Mouse (Mus musculus) midbrain, embryonic 15.5 days (tissue): ENCODE results near the gene Smyd3. TPM values are rescaled to one million over a fixed set of nuclear protein-coding genes. Genes with fewer than 3 reads are reported as not detected.

Experiments used
- ATAC-seq: fragments of 200-750 bp; cut with Nextera tagmentation; replicated peaks from 2 replicates; pipeline ENCODE4 v1.8.0; 2017; ENCODE audit warnings: moderate TSS enrichment
- H3K27ac ChIP-seq: fragments of 300-500 bp; sonication (generic); 2 replicates; pipeline ENCODE4 v1.5.1; 2015; ENCODE audit warnings: mild to moderate bottlenecking, inconsistent platforms
- H3K27me3 ChIP-seq: fragments of 300-500 bp; sonication (generic); replicated peaks from 2 replicates; pipeline ENCODE4 v1.6.1; 2015; ENCODE audit warnings: inconsistent platforms
- H3K36me3 ChIP-seq: fragments of 300-500 bp; sonication (generic); replicated peaks from 2 replicates; pipeline ENCODE4 v1.6.1; 2015; ENCODE audit warnings: inconsistent platforms
- H3K4me1 ChIP-seq: fragments of 300-500 bp; sonication (generic); 2 replicates; pipeline ENCODE4 v1.6.1; 2015; ENCODE audit warnings: inconsistent platforms
- H3K4me2 ChIP-seq: fragments of 300-500 bp; sonication (generic); 2 replicates; pipeline ENCODE4 v1.6.1; 2015; ENCODE audit warnings: inconsistent platforms, mild to moderate bottlenecking, moderate library complexity
- H3K4me3 ChIP-seq: fragments of 300-500 bp; sonication (generic); 2 replicates; pipeline ENCODE4 v1.5.1; 2015; ENCODE audit warnings: mild to moderate bottlenecking, inconsistent platforms
- H3K9ac ChIP-seq: fragments of 300-500 bp; sonication (generic); 2 replicates; pipeline ENCODE4 v1.6.1; 2015; ENCODE audit warnings: mild to moderate bottlenecking, inconsistent platforms
- H3K9me3 ChIP-seq: fragments of 300-500 bp; sonication (generic); 2 replicates; pipeline ENCODE4 v1.6.1; 2016; ENCODE audit warnings: inconsistent platforms
- WGBS: fragments of 180-500 bp; shearing (Covaris S2); methylation state at CpG from one replicate; pipeline ENCODE4 v1.1.7; 2015; ENCODE audit warnings: mixed read lengths; 5-methylcytosine and 5-hydroxymethylcytosine counted together
- polyA plus RNA-seq: library from polyadenylated mRNA; unstranded; fragments of >200 nt; fragmentation: Nextera tagmentation; extraction: Ambion mirVana; gene quantifications from 2 replicates; pipeline ENCODE4 v1.2.1, GENCODE M21; 2015

The Smyd3 gene
- polyA plus RNA-seq, 1 experiment from 2014 or later, result 24.8 TPM

- Histone ChIP-seq H3K27me3 (no peaks in the 10 kb centered on the region), H3K4me3 (no peak overlapping the region), H3K4me2 (no peak overlapping the region), H3K4me1 (peaks cover 12% of the 10 kb centered on the region; the same call in 1 of the 2 replicates), H3K9ac (no peak overlapping the region), H3K9me3 (no peaks in the 10 kb centered on the region), H3K36me3 (no peaks in the 10 kb centered on the region), H3K27ac (peak overlapping the region; percentile 23; the same call in 1 of the 2 replicates)
- WGBS, result 66% methylated on average over 4 of the region's 4 CpGs
- ATAC-seq, result no peak
These were observed 528.4 kb downstream of the Smyd3 start for GRCm38 (mm10) chr1:178989485-178989884.

- Histone ChIP-seq H3K9ac (no peak overlapping the region), H3K27me3 (no peaks in the 10 kb centered on the region), H3K9me3 (no peaks in the 10 kb centered on the region), H3K36me3 (no peaks in the 10 kb centered on the region), H3K4me1 (peaks cover 12% of the 10 kb centered on the region; the same call in 1 of the 2 replicates), H3K27ac (no peak overlapping the region), H3K4me3 (no peak overlapping the region), H3K4me2 (no peak overlapping the region)
- no peak for ATAC-seq
- WGBS, result 76% methylated on average over 1 of the region's 1 CpGs
These were observed 529.7 kb downstream of the Smyd3 start for GRCm38 (mm10) chr1:178988176-178988575.

- H3K36me3 ChIP-seq, result no peaks in the 10 kb centered on the region
- no peak for ATAC-seq
- no peaks in the 10 kb centered on the region for H3K4me1 ChIP-seq
- H3K27me3 ChIP-seq, result no peaks in the 10 kb centered on the region
- H3K9ac ChIP-seq, result no peak overlapping the region
- no peak overlapping the region for H3K27ac ChIP-seq
- WGBS, result 69% methylated on average over 5 of the region's 5 CpGs
- no peaks in the 10 kb centered on the region for H3K9me3 ChIP-seq
- no peak overlapping the region for H3K4me2 ChIP-seq
- H3K4me3 ChIP-seq, result no peak overlapping the region
These were observed 536.2 kb downstream of the Smyd3 start for GRCm38 (mm10) chr1:178981641-178982040.

GRCm38 (mm10) chr1:178980185-178980584, 537.7 kb downstream of the Smyd3 start:
- H3K4me3 ChIP-seq, result no peak overlapping the region
- no peaks in the 10 kb centered on the region for H3K36me3 ChIP-seq
- H3K9ac ChIP-seq, result no peak overlapping the region
- no peak overlapping the region for H3K27ac ChIP-seq
- H3K4me1 ChIP-seq, result no peaks in the 10 kb centered on the region
- ATAC-seq, result no peak
- H3K27me3 ChIP-seq, result no peaks in the 10 kb centered on the region
- no peak overlapping the region for H3K4me2 ChIP-seq
- H3K9me3 ChIP-seq, result no peaks in the 10 kb centered on the region

GRCm38 (mm10) chr1:178978617-178979245, 539.1 kb downstream of the Smyd3 start:
- no peak overlapping the region for H3K4me2 ChIP-seq
- no peak overlapping the region for H3K9ac ChIP-seq
- H3K4me3 ChIP-seq, result no peak overlapping the region
- no peak for ATAC-seq
- H3K36me3 ChIP-seq, result no peaks in the 10 kb centered on the region
- no peak overlapping the region for H3K27ac ChIP-seq
- no peaks in the 10 kb centered on the region for H3K9me3 ChIP-seq
- no peaks in the 10 kb centered on the region for H3K4me1 ChIP-seq
- 55% methylated on average over 8 of the region's 8 CpGs for WGBS
- H3K27me3 ChIP-seq, result no peaks in the 10 kb centered on the region

- Histone ChIP-seq H3K4me3 (no peak overlapping the region), H3K27me3 (no peaks in the 10 kb centered on the region), H3K4me2 (no peak overlapping the region), H3K27ac (no peak overlapping the region), H3K9ac (no peak overlapping the region), H3K4me1 (no peaks in the 10 kb centered on the region), H3K9me3 (no peaks in the 10 kb centered on the region), H3K36me3 (no peaks in the 10 kb centered on the region)
- 87% methylated on average over 10 of the region's 10 CpGs for WGBS
- ATAC-seq, result no peak
These were observed 545.8 kb downstream of the Smyd3 start for GRCm38 (mm10) chr1:178972055-178972454.

- 79% methylated on average over 9 of the region's 9 CpGs for WGBS
- Histone ChIP-seq H3K27me3 (0 out of 2 replicates have a peak, but pooled peaks cover 4% of the 10 kb centered on the region), H3K27ac (no peak overlapping the region), H3K9me3 (no peaks in the 10 kb centered on the region), H3K4me3 (no peak overlapping the region), H3K4me2 (no peak overlapping the region), H3K9ac (no peak overlapping the region), H3K4me1 (peaks cover 11% of the 10 kb centered on the region), H3K36me3 (no peaks in the 10 kb centered on the region)
- ATAC-seq, result no peak
These were observed 556.2 kb downstream of the Smyd3 start for GRCm38 (mm10) chr1:178961661-178962060.

GRCm38 (mm10) chr1:178960015-178960559, 557.8 kb downstream of the Smyd3 start:
- H3K9ac ChIP-seq, result no peak overlapping the region
- no peaks in the 10 kb centered on the region for H3K36me3 ChIP-seq
- WGBS, result 28% methylated on average over 7 of the region's 7 CpGs
- no peaks in the 10 kb centered on the region for H3K9me3 ChIP-seq
- no peak overlapping the region for H3K4me3 ChIP-seq
- 0 out of 2 replicates have a peak, but pooled peaks cover 4% of the 10 kb centered on the region for H3K27me3 ChIP-seq
- H3K4me1 ChIP-seq, result peaks cover 11% of the 10 kb centered on the region
- ATAC-seq, result peak; percentile 81
- no peak overlapping the region for H3K4me2 ChIP-seq
- peak overlapping the region; percentile 39; the same call in 1 of the 2 replicates for H3K27ac ChIP-seq

GRCm38 (mm10) chr1:178958641-178959040, 559.2 kb downstream of the Smyd3 start:
- ATAC-seq, result no peak
- H3K9me3 ChIP-seq, result no peaks in the 10 kb centered on the region
- no peaks in the 10 kb centered on the region for H3K36me3 ChIP-seq
- 0 out of 2 replicates have a peak, but pooled peaks cover 4% of the 10 kb centered on the region for H3K27me3 ChIP-seq
- H3K4me3 ChIP-seq, result no peak overlapping the region
- no peak overlapping the region for H3K4me2 ChIP-seq
- WGBS, result 80% methylated on average over 4 of the region's 4 CpGs
- no peak overlapping the region for H3K27ac ChIP-seq
- H3K9ac ChIP-seq, result no peak overlapping the region
- peaks cover 11% of the 10 kb centered on the region for H3K4me1 ChIP-seq

- Histone ChIP-seq H3K4me3 (no peak overlapping the region), H3K9ac (no peak overlapping the region), H3K36me3 (no peaks in the 10 kb centered on the region), H3K4me1 (peaks cover 6% of the 10 kb centered on the region; the same call in 1 of the 2 replicates), H3K27me3 (no peaks in the 10 kb centered on the region), H3K4me2 (no peak overlapping the region), H3K27ac (no peak overlapping the region), H3K9me3 (no peaks in the 10 kb centered on the region)
- 49% methylated on average over 12 of the region's 12 CpGs for WGBS
- ATAC-seq, result peak; percentile 39; the same call in 1 of the 2 replicates
These were observed 564.9 kb downstream of the Smyd3 start for GRCm38 (mm10) chr1:178952910-178953309.

GRCm38 (mm10) chr1:178942251-178942963, 575.4 kb downstream of the Smyd3 start:
- Histone ChIP-seq H3K9ac (no peak overlapping the region), H3K36me3 (no peaks in the 10 kb centered on the region), H3K9me3 (no peaks in the 10 kb centered on the region), H3K27ac (peak overlapping the region; percentile 21; the same call in 1 of the 2 replicates), H3K27me3 (no peaks in the 10 kb centered on the region), H3K4me3 (no peak overlapping the region), H3K4me2 (no peak overlapping the region), H3K4me1 (peaks cover 15% of the 10 kb centered on the region)
- WGBS, result 21% methylated on average over 7 of the region's 7 CpGs
- peak; percentile 80 for ATAC-seq

GRCm38 (mm10) chr1:178940353-178940752, 577.5 kb downstream of the Smyd3 start:
- Histone ChIP-seq H3K4me3 (no peak overlapping the region), H3K27me3 (no peaks in the 10 kb centered on the region), H3K4me1 (peaks cover 15% of the 10 kb centered on the region), H3K27ac (no peak overlapping the region), H3K9ac (no peak overlapping the region), H3K4me2 (no peak overlapping the region), H3K36me3 (no peaks in the 10 kb centered on the region), H3K9me3 (no peaks in the 10 kb centered on the region)
- no peak for ATAC-seq
- 83% methylated on average over 4 of the region's 4 CpGs for WGBS
